Mouse (Mus musculus) liver, embryonic 11.5 days (tissue): ENCODE data around the gene Impdh1. TPM values are rescaled to one million over a fixed set of nuclear protein-coding genes. Genes with fewer than 3 reads are reported as not detected.

Experiments used
- ATAC-seq: fragments of 200-750 bp; cut with Nextera tagmentation; replicated peaks from 2 replicates; pipeline ENCODE4 v1.8.0; 2017; ENCODE audit warnings: moderate number of reproducible peaks, mild to moderate bottlenecking, moderate TSS enrichment, moderate library complexity; ENCODE audit not compliant: low FRiP score
- DNase-seq: peaks from one replicate; pipeline ENCODE4 v3.0.0-alpha.2; 2017; ENCODE audit warnings: low spot score
- H3K27ac ChIP-seq: fragments of 300-500 bp; sonication (generic); 2 replicates; pipeline ENCODE4 v1.5.1; 2014; ENCODE audit warnings: mild to moderate bottlenecking, low read depth, low read length, control low read depth
- H3K27me3 ChIP-seq: fragments of 300-500 bp; sonication (generic); replicated peaks from 2 replicates; pipeline ENCODE4 v1.6.1; 2014; ENCODE audit warnings: low read length, mixed read lengths; ENCODE audit not compliant: control insufficient read depth, insufficient read depth
- H3K36me3 ChIP-seq: fragments of 300-500 bp; sonication (generic); 2 replicates; pipeline ENCODE4 v1.6.1; 2014; ENCODE audit warnings: mild to moderate bottlenecking, low read length, moderate library complexity, mixed read lengths; ENCODE audit not compliant: control insufficient read depth, insufficient read depth
- H3K4me1 ChIP-seq: fragments of 300-500 bp; sonication (generic); replicated peaks from 2 replicates; pipeline ENCODE4 v1.6.1; 2014; ENCODE audit warnings: low read length, mixed read lengths; ENCODE audit not compliant: control insufficient read depth, insufficient read depth
- H3K4me2 ChIP-seq: fragments of 300-500 bp; sonication (generic); 2 replicates; pipeline ENCODE4 v1.6.1; 2014; ENCODE audit warnings: mild to moderate bottlenecking, control low read depth, moderate library complexity
- H3K4me3 ChIP-seq: fragments of 300-500 bp; sonication (generic); 2 replicates; pipeline ENCODE4 v1.5.1; 2014; ENCODE audit warnings: low read depth, low read length, control low read depth
- H3K9ac ChIP-seq: fragments of 300-500 bp; sonication (generic); 2 replicates; pipeline ENCODE4 v1.6.1; 2014; ENCODE audit warnings: low read depth, low read length, control low read depth
- H3K9me3 ChIP-seq: fragments of 300-500 bp; sonication (generic); 2 replicates; pipeline ENCODE4 v1.6.1; 2016; ENCODE audit warnings: low read length, inconsistent platforms, mixed read lengths; ENCODE audit not compliant: control insufficient read depth
- WGBS: fragments of 180-500 bp; shearing (Covaris S2); extraction: QIAGEN DNeasy Blood & Tissue Kit; methylation state at CpG from one replicate; pipeline ENCODE4 v1.1.7; 2014; 5-methylcytosine and 5-hydroxymethylcytosine counted together
- polyA plus RNA-seq: library from polyadenylated mRNA; unstranded; fragments of >200 nt; fragmentation: Nextera tagmentation; extraction: Ambion mirVana; gene quantifications from 2 replicates; pipeline ENCODE4 v1.2.1, GENCODE M21; 2014

Gene Impdh1
- 26.5 and 26.7 TPM in 2 replicates for polyA plus RNA-seq

DNA sequence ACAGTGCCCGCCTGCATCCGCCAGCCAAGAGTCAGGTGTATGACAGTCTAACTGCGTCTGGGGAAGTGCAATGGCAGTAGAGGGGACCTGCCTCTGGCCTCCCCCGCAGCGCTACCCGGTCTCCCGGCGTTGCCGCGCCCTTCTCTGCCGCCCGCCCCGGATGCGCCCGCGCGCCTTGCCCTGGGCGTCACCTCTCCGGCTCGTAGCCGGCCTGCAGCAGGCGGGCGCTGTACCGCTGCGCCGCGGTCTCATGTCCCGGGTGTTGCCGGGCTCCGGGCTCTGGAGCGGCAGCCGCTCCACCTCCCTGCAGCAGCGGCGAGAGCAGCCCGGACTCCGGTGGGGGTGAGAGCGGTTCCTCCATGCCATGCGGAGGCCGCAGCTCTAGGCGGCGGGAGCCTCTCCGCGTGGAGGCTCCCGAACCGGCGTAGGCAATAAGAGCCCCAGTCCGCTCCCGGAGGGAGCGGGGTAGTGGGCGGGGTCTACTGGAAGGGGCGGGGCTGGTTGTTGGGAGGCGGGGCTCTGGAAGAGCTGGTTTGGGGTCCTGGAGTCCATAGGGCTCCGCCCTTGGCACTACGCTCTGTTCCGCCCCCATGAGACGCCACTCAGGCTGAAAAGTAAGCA, at the start of gene Impdh1:
Gene Impdh1, minus strand, starts transcription at position 484 of the 621 bp plus-strand sequence.
- peak; percentile 84 for ATAC-seq
- Histone ChIP-seq H3K27ac (no peak within 1 kb of the TSS), H3K9me3 (no peaks in the 10 kb centered on the region), H3K4me3 (peak within 1 kb of the TSS; percentile 67), H3K4me1 (peaks cover 22% of the 10 kb centered on the region), H3K4me2 (peak within 1 kb of the TSS; percentile 91), H3K9ac (peak within 1 kb of the TSS; percentile 66; the same call in 1 of the 2 replicates), H3K27me3 (peaks cover 19% of the 10 kb centered on the region), H3K36me3 (no peaks in the 10 kb centered on the region)
- WGBS: under 1% methylated on average over 56 of the region's 56 CpGs
- DNase-seq: peak; percentile 89

DNA sequence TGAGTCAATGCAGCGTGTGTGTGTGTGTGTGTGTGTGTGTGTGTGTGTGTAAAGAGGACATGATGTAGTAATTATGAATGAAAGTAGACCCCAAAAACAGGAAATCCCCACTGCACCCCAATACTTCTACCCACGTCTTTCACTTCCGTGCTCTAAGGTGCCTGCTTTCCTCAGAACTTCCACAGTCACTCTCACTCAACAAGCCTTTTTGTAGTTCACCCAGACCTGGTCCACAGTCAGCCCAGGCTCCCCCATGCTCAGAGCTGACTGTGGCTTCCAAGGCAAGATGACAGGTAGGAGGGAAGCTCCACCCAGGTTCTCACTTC, 48.3 kb upstream of the Impdh1 start:
- 75% methylated on average over 3 of the region's 3 CpGs for WGBS
- H3K36me3 ChIP-seq: no peaks in the 10 kb centered on the region
- no peak overlapping the region for H3K27ac ChIP-seq
- no peak overlapping the region for H3K4me2 ChIP-seq
- no peak overlapping the region for H3K4me3 ChIP-seq
- no peak overlapping the region for H3K9ac ChIP-seq
- no peak for DNase-seq
- no peaks in the 10 kb centered on the region for H3K9me3 ChIP-seq
- H3K4me1 ChIP-seq: no peaks in the 10 kb centered on the region
- ATAC-seq: no peak
- H3K27me3 ChIP-seq: no peaks in the 10 kb centered on the region; the same call in 1 of the 2 replicates

DNA sequence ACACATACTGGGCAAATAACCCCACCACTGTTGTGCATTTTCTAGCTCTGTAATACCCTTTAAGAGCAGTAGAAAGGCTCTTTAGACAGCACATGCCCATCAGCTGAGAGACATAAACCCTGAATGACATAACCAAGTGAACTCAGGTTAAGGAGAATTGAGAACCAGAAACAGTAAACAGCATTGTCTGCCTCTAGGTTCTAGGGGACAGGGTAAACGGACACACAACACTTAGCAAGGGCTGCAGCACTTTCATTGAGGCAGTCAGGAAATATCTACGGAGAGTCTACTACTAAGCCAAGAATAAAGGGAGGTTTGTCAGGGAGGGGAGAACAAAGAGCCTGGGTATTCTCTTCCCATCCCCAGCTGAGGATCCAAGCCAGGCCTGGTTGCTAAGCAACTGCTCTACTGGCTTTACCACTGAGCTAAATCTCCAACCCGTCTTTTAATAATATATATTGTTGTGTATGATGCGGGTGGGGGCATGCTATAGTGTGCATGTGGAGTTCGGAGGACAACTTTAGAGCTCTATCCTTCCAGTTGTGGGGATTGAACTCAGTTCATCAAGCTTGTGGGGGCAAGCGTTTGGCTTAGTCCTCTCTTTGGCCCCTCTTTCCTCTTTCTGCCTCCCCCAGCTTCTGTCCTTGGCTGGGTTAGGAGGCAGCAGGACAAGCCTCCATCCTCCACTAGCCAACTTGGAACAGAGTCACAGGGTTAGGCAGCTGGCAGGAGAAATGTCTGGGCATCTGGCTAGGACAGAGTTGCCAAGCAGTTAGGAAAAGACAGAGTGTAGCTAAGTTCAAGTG, 47.7 kb upstream of the Impdh1 start:
- H3K36me3 ChIP-seq: no peaks in the 10 kb centered on the region
- H3K4me1 ChIP-seq: no peaks in the 10 kb centered on the region
- no peak overlapping the region for H3K27ac ChIP-seq
- H3K27me3 ChIP-seq: no peaks in the 10 kb centered on the region; the same call in 1 of the 2 replicates
- ATAC-seq (no peak), DNase-seq (no peak)
- no peak overlapping the region for H3K4me2 ChIP-seq
- no peaks in the 10 kb centered on the region for H3K9me3 ChIP-seq
- H3K9ac ChIP-seq: no peak overlapping the region
- 64% methylated on average over 6 of the region's 6 CpGs for WGBS
- H3K4me3 ChIP-seq: no peak overlapping the region

DNA sequence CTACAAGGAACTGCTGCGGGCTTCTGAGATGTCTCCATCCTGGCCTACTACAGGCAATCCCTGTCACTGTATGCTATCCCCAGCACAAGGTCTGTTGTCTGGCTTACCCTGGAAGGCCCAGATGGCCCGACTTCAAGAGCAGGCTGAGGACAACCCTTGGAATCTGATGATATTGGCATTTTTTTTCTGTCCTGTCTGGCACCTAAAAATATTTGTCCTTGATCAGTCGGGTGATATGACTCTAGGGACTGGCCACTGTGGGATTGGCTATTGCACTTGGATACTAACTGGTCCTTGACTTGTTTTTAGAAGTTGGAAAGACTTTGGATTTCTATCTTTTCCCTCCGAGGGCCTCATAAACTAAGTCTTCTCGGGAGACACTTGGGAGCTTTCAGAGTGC, 45.7 kb upstream of the Impdh1 start:
- H3K36me3 ChIP-seq: no peaks in the 10 kb centered on the region
- no peaks in the 10 kb centered on the region; the same call in 1 of the 2 replicates for H3K27me3 ChIP-seq
- DNase-seq: no peak
- H3K4me2 ChIP-seq: no peak overlapping the region
- no peaks in the 10 kb centered on the region for H3K4me1 ChIP-seq
- 69% methylated on average over 5 of the region's 5 CpGs for WGBS
- H3K9me3 ChIP-seq: no peaks in the 10 kb centered on the region
- no peak overlapping the region for H3K9ac ChIP-seq
- no peak overlapping the region for H3K27ac ChIP-seq
- no peak overlapping the region for H3K4me3 ChIP-seq
- no peak for ATAC-seq

DNA sequence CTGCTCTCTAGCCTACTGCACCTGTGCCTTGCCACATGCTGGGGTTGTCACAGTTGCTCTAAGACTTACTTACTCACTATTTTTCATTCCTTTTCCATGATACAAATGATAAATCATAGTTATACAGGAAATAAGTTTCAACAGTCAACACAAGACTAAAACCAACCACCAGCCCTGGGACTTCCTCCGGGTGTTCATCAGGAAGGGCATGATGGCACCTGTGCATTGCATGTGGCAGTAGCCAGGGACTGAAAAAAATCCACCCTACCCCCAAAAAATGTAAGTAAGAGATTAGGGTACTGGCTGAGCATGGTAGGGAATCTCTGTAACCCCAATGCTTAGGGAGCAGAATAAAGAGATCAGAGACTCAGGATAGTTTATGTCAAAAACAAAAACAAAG, 43.3 kb upstream of the Impdh1 start:
- Histone ChIP-seq H3K4me1 (0 out of 2 replicates have a peak, but pooled peaks cover 3% of the 10 kb centered on the region), H3K36me3 (no peaks in the 10 kb centered on the region), H3K4me3 (no peak overlapping the region), H3K9me3 (no peaks in the 10 kb centered on the region), H3K27ac (no peak overlapping the region), H3K4me2 (no peak overlapping the region), H3K9ac (no peak overlapping the region), H3K27me3 (no peaks in the 10 kb centered on the region)
- no peak for ATAC-seq
- DNase-seq: no peak
- WGBS: 73% methylated on average over 1 of the region's 1 CpGs

DNA sequence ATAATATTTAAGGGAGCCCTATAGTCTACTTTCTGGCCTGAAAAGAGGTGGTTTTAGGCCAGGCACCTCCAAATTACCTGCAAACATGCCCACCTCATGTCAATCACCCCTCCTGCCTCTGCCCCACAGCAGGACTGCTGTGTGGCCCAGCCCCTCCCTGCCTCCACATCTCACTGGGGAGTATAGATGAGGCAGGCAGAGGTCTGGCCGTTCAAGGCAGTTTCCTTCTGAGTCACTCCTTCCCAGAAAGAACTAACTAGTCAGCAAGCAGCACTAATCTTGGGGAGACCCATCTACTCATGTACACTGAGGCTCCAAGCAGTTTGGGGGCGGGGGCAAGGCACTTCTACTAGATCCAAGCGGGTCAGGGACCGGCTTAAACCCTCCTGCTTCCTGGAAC, 30.9 kb upstream of the Impdh1 start:
- Histone ChIP-seq H3K9ac (no peak overlapping the region), H3K27me3 (no peaks in the 10 kb centered on the region; the same call in 1 of the 2 replicates), H3K9me3 (no peaks in the 10 kb centered on the region), H3K36me3 (no peaks in the 10 kb centered on the region), H3K4me2 (no peak overlapping the region), H3K27ac (no peak overlapping the region), H3K4me1 (peaks cover 9% of the 10 kb centered on the region), H3K4me3 (no peak overlapping the region)
- no peak for ATAC-seq
- 58% methylated on average over 4 of the region's 4 CpGs for whole genome bisulfite sequencing
- DNase-seq: no peak

DNA sequence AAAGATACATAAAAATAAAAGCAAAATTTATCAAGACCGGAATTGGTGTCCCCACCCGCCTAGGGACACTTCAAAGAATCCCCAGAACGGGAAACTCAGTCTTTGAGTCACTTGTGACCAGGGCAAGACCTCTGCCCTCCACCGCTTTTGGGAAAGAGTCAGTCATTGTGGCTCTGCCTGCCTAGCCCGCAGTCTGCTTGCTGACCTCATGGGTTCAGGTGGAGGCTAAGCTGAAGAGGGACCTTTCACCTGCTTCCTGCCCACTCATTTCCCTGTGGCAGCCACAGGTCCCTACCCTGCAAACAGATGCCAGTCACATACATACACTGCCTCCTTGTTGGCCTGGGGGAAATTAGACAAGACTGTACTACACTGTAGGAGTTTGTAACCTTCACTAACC, 30.4 kb upstream of the Impdh1 start:
- Histone ChIP-seq H3K9me3 (no peaks in the 10 kb centered on the region), H3K4me1 (peaks cover 9% of the 10 kb centered on the region), H3K9ac (no peak overlapping the region), H3K27me3 (no peaks in the 10 kb centered on the region; the same call in 1 of the 2 replicates), H3K27ac (no peak overlapping the region), H3K4me2 (no peak overlapping the region), H3K4me3 (no peak overlapping the region), H3K36me3 (no peaks in the 10 kb centered on the region)
- ATAC-seq (no peak), DNase-seq (no peak)
- WGBS: 48% methylated on average over 5 of the region's 5 CpGs

DNA sequence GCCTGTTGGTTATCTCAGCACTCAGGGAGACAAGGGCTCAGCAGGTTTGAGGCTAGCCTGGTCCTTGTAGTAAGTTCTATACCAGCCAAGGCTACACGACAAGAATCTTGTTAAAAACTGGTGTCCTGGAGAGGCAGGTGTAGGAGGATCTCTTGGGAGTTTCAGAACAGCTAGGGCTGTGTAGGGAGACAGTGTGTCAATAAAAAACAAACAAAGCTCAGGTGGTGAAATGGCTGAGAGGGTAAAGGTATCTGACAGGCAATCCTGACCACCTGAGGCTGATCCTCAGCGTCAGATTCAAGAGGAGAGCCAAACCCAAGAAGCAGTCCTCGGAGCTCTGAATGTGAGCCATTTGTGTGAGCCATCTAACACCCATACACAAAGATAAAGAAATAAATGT, 30.0 kb upstream of the Impdh1 start:
- Histone ChIP-seq H3K27me3 (no peaks in the 10 kb centered on the region; the same call in 1 of the 2 replicates), H3K9me3 (no peaks in the 10 kb centered on the region), H3K27ac (no peak overlapping the region), H3K36me3 (no peaks in the 10 kb centered on the region), H3K9ac (no peak overlapping the region), H3K4me1 (peaks cover 9% of the 10 kb centered on the region), H3K4me3 (no peak overlapping the region), H3K4me2 (peak overlapping the region; percentile 33)
- no peak for DNase-seq
- no peak for ATAC-seq
- WGBS: 68% methylated on average over 3 of the region's 3 CpGs
